Comparison of ENCODE assay signal across 9 mouse cellular contexts in genomic region chr4:88537328-88537727, GRCm38 (mm10). TPM values are rescaled to one million over a fixed set of nuclear protein-coding genes. Genes with fewer than 3 reads are reported as not detected.
DNase-seq lines count a peak whose midpoint lies in the region; ATAC-seq and TF ChIP-seq lines count a peak whose summit lies in the region.
"Had no signal": no experiment of that assay in that cellular context is flagged by ENCODE, and none has a peak within 500 bp of the region (broad histone marks: within the 10 kb centered on the region; RNA-seq: fewer than 3 reads in every experiment).

No protein-coding gene starts in this region.

- H3K4me2 ChIP-seq in heart, embryonic 13.5 days, result peak overlapping the region; percentile 28

- no peaks in the 10 kb centered on the region for H3K9me3 ChIP-seq in heart, embryonic 13.5 days

- no peak for ATAC-seq in heart, embryonic 13.5 days (ENCODE audit: extremely low read depth, insufficient number of reproducible peaks, low FRiP score, low TSS enrichment)

- no peak overlapping the region for H3K9ac ChIP-seq in heart, embryonic 13.5 days

- H3K4me3 ChIP-seq in C2C12 (ENCODE audit: insufficient read depth, poor library complexity, severe bottlenecking), result no peak overlapping the region
- no peak overlapping the region for H3K4me3 ChIP-seq in heart, embryonic 13.5 days
- H3K4me3 ChIP-seq: erythroblast, embryonic 14.5 days had no signal

- H3K27ac ChIP-seq in heart, embryonic 13.5 days (replicated peaks), result no peak overlapping the region

- 0 out of 2 replicates have a peak, but pooled peaks cover 6% of the 10 kb centered on the region for H3K4me1 ChIP-seq in heart, embryonic 13.5 days

- WGBS in heart, embryonic 13.5 days, result 49% methylated on average over 12 of the region's 12 CpGs

- no peaks in the 10 kb centered on the region for H3K36me3 ChIP-seq in C2C12 (ENCODE audit: control insufficient read depth, insufficient read depth)
- H3K36me3 ChIP-seq in heart, embryonic 13.5 days, result no peaks in the 10 kb centered on the region

- DNase-seq in gastrocnemius, adult 18-20 months (ENCODE audit: low spot score), result peak; percentile 63
- no peak for DNase-seq in gastrocnemius, postnatal 4 days (ENCODE audit: low spot score in 2 of 2)
- DNase-seq in lung, postnatal 10 days, result peak; percentile 65
- no peak for DNase-seq in left cerebral cortex, adult 9 months (ENCODE audit: low spot score in 2 of 2)
- DNase-seq in cerebellum, adult 11 months, result no peak
- no peak for DNase-seq in B cell, adult 2 months

- no peaks in the 10 kb centered on the region for H3K79me2 ChIP-seq in C2C12 (ENCODE audit: control insufficient read depth, insufficient read depth)

- H3ac ChIP-seq in C2C12 (ENCODE audit: control insufficient read depth, insufficient read length, low read depth), result no peak overlapping the region

- no peak for TF ChIP-seq CTCF in C2C12 (IDR thresholded peaks at IDR 0.05; ENCODE audit: control insufficient read depth, insufficient read depth, insufficient read length)

- no peaks in the 10 kb centered on the region for H3K79me3 ChIP-seq in C2C12 (ENCODE audit: low read depth)

- no peaks in the 10 kb centered on the region for H3K27me3 ChIP-seq in C2C12 (ENCODE audit: control insufficient read depth, insufficient read depth, insufficient read length)
- no peaks in the 10 kb centered on the region for H3K27me3 ChIP-seq in heart, embryonic 13.5 days (replicated peaks)

TF ChIP-seq in C2C12, 6 proteins besides CTCF, POLR2A, EP300 and RAD21:
- TF ChIP-seq CEBPB (IDR thresholded peaks at IDR 0.05; ENCODE audit: low read depth), result peak; percentile 98
- no peak for TF ChIP-seq MYOG (IDR thresholded peaks at IDR 0.05; ENCODE audit: control insufficient read depth, extremely low read depth, insufficient read length)
- no peak for TF ChIP-seq FOSL1 (IDR thresholded peaks at IDR 0.05; ENCODE audit: insufficient read depth, low read length, poor library complexity, severe bottlenecking)
- TF ChIP-seq MYOD1 (IDR thresholded peaks at IDR 0.05; ENCODE audit: control insufficient read depth, insufficient read length, low read depth), result no peak

RNA-seq across cellular contexts. Expression of gene Ifnb1, which starts 14.8 kb away (rescaled TPM):
- not detected for total RNA-seq in gastrocnemius, adult 18-20 months (2021)
- not detected for total RNA-seq in gastrocnemius, postnatal 4 days (2021)
- polyA plus RNA-seq in C2C12 (2012; fragmentation: generic; extraction: Trizol), result not detected
- polyA plus RNA-seq in heart, embryonic 13.5 days (2015; fragmentation: Nextera tagmentation; extraction: Ambion mirVana), result not detected in 2 replicates
- polyA plus RNA-seq: erythroblast, embryonic 14.5 days had no signal

RNA-seq across cellular contexts. Expression of gene Ifna15, which starts 20.7 kb away (rescaled TPM):
- not detected for total RNA-seq in gastrocnemius, adult 18-20 months (2021)
- not detected for total RNA-seq in gastrocnemius, postnatal 4 days (2021)
- polyA plus RNA-seq in C2C12 (2012; fragmentation: generic; extraction: Trizol), result not detected
- polyA plus RNA-seq in heart, embryonic 13.5 days (2015; fragmentation: Nextera tagmentation; extraction: Ambion mirVana), result not detected in 2 replicates
- polyA plus RNA-seq: erythroblast, embryonic 14.5 days had no signal

RNA-seq across cellular contexts. Expression of gene Ifna14, which starts 34.3 kb away (rescaled TPM):
- not detected for total RNA-seq in gastrocnemius, adult 18-20 months (2021)
- total RNA-seq in gastrocnemius, postnatal 4 days (2021), result not detected
- polyA plus RNA-seq in C2C12 (2012; fragmentation: generic; extraction: Trizol), result not detected
- not detected in 2 replicates for polyA plus RNA-seq in heart, embryonic 13.5 days (2015; fragmentation: Nextera tagmentation; extraction: Ambion mirVana)
- polyA plus RNA-seq: erythroblast, embryonic 14.5 days had no signal

RNA-seq across cellular contexts. Expression of gene Ifna9, which starts 54.9 kb away (rescaled TPM):
- not detected for total RNA-seq in gastrocnemius, adult 18-20 months (2021)
- total RNA-seq in gastrocnemius, postnatal 4 days (2021), result not detected
- polyA plus RNA-seq in C2C12 (2012; fragmentation: generic; extraction: Trizol), result not detected
- polyA plus RNA-seq in heart, embryonic 13.5 days (2015; fragmentation: Nextera tagmentation; extraction: Ambion mirVana), result not detected in 2 replicates
- polyA plus RNA-seq: erythroblast, embryonic 14.5 days had no signal

Comparison
In these comparisons a context has a peak if more than half of its experiments do, and no peak if none do; other contexts are left out.
1. DNase-seq: peak in gastrocnemius, adult 18-20 months (single experiment) and lung, postnatal 10 days (single experiment); none in gastrocnemius, postnatal 4 days (0 of 2), left cerebral cortex, adult 9 months (0 of 2), cerebellum, adult 11 months (single experiment) and B cell, adult 2 months (0 of 2).